Mouse (Mus musculus) gastrocnemius, postnatal 10 days (tissue): ENCODE data around the gene Cse1l. TPM values are rescaled to one million over a fixed set of nuclear protein-coding genes. Genes with fewer than 3 reads are reported as not detected.
A peak's percentile ranks its signal among the peaks of the same experiment; 100 is the strongest.

Experiments used
- DNase-seq: peaks from one replicate; pipeline ENCODE4 v3.0.0; 2021; ENCODE audit warnings: mixed read lengths
- long read RNA-seq, 2 experiments: library from polyadenylated mRNA; stranded (forward); transcript quantifications; one replicate each; pipeline ENCODE4 v2.0.0; 2021
- total RNA-seq, 2 experiments: library from RNA; stranded (reverse); gene quantifications; 2 replicates each; pipeline ENCODE4 v1.2.3; 2021

The Cse1l gene
- total RNA-seq, result 10 to 100 TPM; 52.2 to 52.4 TPM
- long read RNA-seq, experiment 1, transcript Cse1l-201 (25 exons, 3,641 nt), result major isoform, 48 of 59 reads
- long read RNA-seq, experiment 1, partial matches to known transcripts, result 6 of 59 reads
- long read RNA-seq, experiment 1, other reads (novel, unspliced or antisense), result 5 of 59 reads
- long read RNA-seq, experiment 2, transcript Cse1l-201 (25 exons, 3,641 nt), result major isoform, 36 of 41 reads
- long read RNA-seq, experiment 2, partial matches to known transcripts, result 2 of 41 reads
- long read RNA-seq, experiment 2, other reads (novel, unspliced or antisense), result 3 of 41 reads

DNA sequence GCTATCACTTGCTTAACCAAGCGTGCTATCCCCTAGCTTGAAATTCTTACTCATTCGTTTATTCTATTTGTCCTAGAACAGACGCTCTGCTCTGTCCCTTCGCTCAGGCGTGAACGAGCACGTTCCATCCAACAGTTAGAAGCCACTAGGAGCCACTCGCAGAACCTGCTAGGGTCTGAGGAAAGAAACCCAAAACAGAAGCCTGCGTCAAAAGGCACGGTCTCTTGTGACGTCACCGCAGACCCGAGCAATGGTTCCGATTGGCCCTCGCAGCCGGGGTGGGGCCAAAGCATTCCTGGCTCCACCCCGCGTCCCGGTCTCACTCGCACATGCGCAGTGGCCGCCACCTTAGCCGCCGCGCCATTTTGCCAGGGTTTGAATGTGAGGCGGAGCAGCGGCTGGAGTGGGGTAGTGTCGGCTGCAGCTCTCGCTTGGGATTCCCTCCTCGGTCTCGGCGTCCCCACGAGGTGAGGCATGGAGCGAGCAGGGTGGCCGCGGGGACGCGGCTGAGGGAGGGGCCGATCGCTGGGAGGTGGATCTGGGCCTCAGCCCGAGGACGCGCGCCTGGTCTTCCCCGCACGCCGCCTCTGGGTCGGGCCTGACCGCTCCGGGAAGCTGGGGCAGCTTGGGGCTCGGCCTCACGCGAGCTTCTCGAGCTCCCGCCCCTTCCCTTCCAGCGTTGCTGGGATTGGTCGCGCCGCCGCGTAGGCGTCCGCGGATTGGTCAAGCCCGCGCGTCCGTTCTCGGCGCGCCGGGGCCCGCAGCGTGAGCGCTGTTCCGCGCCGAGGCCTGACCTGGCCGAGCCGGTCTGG, at the start of gene Cse1l:
Gene Cse1l (plus strand): TSS at position 330 of the 812 bp plus-strand sequence.
- DNase-seq, result peak; percentile 98

- no peak for DNase-seq
These were observed 49.5 kb upstream of the Cse1l start for GRCm38 (mm10) chr2:166856366-166856765.

GRCm38 (mm10) chr2:166857118-166857517, 48.7 kb upstream of the Cse1l start:
- no peak for DNase-seq

- DNase-seq, result no peak
These were observed 46.6 kb upstream of the Cse1l start for GRCm38 (mm10) chr2:166859214-166859613.

DNA sequence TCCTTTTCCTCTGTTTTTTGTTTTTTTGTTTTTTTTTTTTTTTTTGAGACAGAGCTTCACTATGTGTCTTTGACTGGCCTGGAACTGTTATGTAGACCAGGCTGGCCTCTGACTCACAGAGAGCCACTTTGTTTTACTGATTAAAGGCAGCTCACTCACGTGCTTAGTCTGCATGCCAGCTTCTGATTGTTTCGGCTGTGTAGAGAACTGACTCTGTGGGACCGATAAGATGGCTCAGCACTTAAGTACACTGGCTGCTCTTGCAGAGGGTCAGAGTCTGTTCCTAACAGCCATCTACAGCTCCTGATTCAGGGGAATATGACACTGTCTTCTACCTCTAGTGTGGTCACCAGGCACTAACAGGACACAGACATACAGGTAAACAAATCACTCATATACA, 43.3 kb upstream of the Cse1l start:
- DNase-seq, result no peak

- no peak for DNase-seq
These were observed 40.4 kb upstream of the Cse1l start for GRCm38 (mm10) chr2:166865476-166865875.

- DNase-seq, result no peak
These were observed 35.5 kb upstream of the Cse1l start for GRCm38 (mm10) chr2:166870271-166870865.

GRCm38 (mm10) chr2:166870899-166871298, 34.9 kb upstream of the Cse1l start:
- DNase-seq, result no peak

DNA sequence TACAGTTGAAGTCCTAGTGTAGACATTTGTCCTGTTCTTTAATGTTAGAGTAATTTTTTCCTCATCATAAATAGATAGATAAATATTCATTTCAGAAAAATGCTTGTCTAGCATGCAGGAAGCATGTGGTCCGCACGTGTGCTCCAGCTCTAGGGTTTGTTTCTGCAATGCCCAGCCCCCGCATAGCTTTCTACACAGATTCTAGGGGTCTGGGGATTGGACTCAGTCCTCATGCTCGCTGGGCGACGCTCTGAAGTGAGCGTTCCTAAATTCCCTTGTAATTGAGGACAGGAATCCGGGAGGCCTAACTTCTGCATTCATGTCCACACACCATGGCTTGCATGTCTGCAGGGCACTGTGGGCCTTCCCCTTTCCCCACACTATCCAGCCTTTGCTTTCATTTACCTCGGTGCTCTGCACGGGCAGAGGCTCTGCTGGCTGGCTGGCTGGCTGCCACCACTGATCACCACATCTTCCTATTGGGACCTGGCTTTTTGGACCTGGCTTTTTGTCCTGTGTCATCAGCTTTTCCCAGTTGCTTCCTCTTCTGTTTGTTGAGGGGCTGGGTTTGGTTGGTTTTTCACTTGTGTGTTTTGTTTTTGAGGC, 31.1 kb upstream of the Cse1l start:
- DNase-seq, result no peak

DNA sequence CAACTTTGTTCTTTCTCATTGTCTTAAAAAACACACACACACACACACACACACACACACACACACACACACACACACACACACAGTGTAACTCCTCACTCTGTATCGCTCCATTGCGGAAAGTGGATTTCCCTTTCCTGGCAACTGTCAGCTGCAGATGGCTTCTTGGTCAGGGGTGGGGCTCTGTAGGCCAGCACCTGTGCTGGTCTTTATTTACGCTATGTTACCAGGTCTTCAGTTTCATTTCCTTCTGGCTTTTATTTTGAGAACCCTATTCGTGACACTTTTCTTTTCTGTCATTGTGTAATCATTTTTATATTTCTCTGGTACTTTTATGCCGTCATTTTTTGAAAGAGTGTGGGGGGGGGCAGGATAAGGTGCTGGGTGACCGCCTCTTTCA, 30.3 kb upstream of the Cse1l start:
- no peak for DNase-seq

- DNase-seq, result no peak
These were observed 29.5 kb upstream of the Cse1l start for GRCm38 (mm10) chr2:166876331-166876730.

DNA sequence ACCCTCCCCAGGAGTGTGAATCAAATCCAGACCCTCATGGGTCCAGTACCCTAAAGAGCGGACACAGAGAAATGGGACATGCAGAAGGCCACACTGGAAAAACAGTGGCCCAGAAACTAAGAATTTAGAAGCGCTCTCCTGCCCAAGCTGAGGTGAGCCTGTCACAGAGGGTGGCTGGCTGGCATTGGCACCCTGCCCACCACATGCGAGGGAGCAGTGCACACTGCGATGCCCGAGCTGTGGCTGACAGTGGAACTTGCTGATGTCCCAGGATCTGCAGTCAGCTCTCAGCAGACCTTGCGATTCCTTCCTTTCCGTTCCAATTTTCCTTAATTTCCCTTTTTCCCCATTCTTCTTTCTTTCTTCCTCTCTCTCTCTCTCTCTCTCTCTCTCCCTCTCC, 20.8 kb upstream of the Cse1l start:
- DNase-seq, result peak; percentile 40

GRCm38 (mm10) chr2:166885619-166886018, 20.2 kb upstream of the Cse1l start:
- DNase-seq, result no peak

DNA sequence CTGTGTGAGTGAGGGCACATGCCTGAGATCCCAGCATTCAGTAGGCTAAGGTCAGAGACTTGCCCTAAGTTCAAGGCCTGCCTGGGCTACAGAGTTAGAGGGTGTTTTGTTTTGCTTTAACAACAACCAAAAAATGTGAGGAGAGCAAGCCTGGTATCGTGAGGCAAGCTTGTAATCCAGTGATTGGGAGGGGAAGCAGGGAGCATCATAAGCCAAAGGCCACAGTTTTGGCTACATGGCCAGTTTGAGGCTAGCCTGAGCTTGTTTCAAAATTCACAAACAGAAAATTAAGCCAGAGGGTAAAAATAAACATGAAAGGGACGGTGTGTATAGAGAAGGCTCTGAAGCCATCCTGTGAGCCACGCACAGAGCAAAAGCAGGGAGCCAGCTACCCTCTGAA, 19.6 kb upstream of the Cse1l start:
- no peak for DNase-seq

- peak; percentile 29 for DNase-seq
These were observed 18.0 kb upstream of the Cse1l start for GRCm38 (mm10) chr2:166887816-166888215.

DNA sequence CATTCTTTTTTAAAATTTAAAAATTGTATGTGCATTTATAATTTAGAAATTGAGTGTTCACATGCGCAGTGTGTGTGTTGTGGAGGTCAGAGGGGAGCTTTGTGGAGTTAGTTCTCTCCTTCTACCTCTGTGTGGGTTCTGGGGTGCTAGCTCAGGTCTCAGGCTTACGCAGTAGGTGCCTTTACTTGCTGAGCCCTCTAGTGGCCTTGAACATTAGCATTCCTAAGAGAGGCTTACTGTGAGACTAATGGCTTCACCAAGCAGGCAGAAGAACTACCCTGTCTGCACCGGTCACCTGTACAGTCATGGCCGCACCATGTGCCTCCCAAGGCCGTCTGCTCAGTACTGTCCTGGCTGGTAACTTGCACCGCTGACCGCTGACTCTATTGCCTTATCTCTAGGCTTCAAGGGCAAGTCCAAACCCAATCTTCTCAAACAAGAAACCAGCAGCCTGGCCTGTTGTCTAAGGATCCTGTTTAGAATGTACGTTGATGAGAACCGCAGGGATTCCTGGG, 14.4 kb upstream of the Cse1l start:
- DNase-seq, result no peak

DNA sequence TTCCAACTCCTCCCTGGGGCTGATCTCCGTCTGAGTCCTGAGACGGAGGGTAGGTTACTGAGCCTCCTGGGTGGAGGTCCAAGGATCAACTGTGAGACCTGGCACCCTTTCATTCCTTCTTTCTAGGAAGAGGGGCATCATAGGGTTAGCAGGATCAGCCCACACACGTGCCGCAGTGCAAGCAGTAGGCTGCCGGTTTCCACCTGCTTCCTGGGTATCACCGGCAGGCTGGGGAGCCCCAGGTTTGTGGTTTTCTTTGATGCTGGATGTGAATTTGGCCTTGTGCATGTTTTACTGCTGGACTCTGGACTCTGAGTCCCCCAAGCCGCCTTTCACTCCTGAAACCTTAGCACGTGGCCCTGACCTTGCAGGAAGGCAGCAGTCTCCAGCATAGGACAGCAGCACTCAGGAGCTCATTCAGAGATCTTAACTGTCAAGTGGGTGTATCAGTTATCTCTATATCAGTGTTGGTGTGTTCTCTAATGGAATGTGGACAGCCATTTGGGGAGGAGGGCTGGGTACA, 13.6 kb upstream of the Cse1l start:
- DNase-seq, result no peak

- no peak for DNase-seq
These were observed 12.8 kb upstream of the Cse1l start for GRCm38 (mm10) chr2:166893036-166893435.

DNA sequence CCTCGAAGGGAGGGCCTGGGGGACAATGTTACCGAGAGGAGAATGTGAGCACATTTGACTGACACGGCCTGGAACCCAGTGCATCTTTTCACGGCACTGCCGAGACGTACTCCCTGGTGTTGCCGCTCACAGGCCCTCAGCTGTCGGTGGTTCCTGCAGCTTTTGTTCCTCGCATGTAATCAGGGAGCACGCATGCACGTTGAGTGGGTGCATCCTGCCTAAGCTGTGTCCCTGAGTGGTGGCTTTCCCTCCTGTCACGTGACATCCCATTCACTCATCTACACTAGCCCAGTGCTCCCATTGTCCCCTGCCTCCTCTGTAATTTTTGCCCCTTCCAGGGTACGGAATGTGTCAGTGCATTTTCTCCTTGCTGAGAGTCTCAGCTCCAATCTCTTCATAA, 9.5 kb upstream of the Cse1l start:
- DNase-seq, result no peak

- DNase-seq, result no peak
These were observed 8.9 kb upstream of the Cse1l start for GRCm38 (mm10) chr2:166896974-166897373.

DNA sequence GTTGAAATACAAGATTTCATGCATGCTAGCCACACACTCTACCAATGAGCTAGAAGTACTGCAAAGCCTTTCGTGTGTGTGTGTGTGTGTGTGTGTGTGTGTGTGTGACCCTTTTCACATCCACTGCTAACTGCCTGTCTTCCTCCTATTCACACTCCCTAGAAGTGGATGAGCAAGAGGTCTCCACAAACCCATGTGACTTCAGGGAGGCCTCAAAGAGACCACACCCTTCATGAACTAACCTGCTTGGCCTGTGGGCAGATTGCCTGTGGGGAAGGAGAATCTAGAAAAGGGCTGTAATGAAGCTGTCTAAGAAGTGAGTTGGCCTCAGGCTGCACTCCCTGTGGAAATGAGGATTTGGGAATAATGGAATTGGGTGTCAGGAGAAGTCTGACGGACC, 6.7 kb upstream of the Cse1l start:
- no peak for DNase-seq

GRCm38 (mm10) chr2:166899746-166900145, 6.1 kb upstream of the Cse1l start:
- no peak for DNase-seq
